Mouse (Mus musculus) activated CD4-positive, CD25-positive, alpha-beta regulatory T cell (primary cell): ENCODE measurements around the gene Thoc7. TPM values are rescaled to one million over a fixed set of nuclear protein-coding genes. Genes with fewer than 3 reads are reported as not detected.

ENCODE experiments used
- polyA plus RNA-seq, 2 experiments: library from polyadenylated mRNA; unstranded; fragments of 100-300 nt; shearing (Covaris generic); gene quantifications; one replicate each; pipeline ENCODE4 v1.2.1; 2017

Thoc7 gene
- 100 to 1,000 TPM; 173 to 197 TPM for polyA plus RNA-seq

DNA sequence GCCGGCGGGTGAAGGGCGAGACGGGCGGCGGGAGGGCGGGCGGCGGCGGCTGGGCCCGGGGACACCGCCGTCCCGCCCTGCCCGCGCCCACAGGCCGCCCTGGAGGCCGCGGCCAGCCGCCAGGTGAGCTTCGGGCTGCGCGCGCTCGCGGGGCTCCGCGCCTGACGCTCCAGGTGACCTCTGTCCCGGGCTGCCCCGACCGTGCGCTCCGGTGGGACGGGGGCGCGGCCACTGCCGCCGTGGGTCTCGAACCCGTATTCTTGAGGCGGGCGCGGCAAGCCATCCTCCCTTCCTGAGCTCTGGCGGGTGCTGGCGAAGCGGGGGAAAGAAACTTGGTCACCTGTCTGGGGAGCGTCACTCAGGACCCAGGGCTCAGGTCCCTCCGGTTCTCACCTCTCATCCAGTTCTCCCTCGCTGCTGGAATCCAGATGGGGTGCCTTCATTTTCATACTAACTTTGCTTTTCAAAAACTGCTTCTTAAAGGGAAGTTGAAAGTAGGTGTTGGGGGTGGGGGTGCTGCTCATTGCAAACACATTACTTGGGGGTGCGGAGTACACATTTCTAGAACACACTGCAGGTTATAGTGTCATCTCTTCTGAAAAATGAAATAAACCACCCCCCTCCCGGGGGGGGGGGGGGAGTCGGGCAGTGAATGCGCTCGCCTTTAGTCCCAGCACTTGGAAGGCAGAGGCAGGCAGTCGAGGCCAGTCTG, at the start of gene Thoc7, which contains the start of gene Atxn7:
Gene Thoc7, minus strand, starts transcription at position 452 of the 712 bp plus-strand sequence.
Gene Atxn7, plus strand, starts transcription at position 40 of the 712 bp plus-strand sequence.

DNA sequence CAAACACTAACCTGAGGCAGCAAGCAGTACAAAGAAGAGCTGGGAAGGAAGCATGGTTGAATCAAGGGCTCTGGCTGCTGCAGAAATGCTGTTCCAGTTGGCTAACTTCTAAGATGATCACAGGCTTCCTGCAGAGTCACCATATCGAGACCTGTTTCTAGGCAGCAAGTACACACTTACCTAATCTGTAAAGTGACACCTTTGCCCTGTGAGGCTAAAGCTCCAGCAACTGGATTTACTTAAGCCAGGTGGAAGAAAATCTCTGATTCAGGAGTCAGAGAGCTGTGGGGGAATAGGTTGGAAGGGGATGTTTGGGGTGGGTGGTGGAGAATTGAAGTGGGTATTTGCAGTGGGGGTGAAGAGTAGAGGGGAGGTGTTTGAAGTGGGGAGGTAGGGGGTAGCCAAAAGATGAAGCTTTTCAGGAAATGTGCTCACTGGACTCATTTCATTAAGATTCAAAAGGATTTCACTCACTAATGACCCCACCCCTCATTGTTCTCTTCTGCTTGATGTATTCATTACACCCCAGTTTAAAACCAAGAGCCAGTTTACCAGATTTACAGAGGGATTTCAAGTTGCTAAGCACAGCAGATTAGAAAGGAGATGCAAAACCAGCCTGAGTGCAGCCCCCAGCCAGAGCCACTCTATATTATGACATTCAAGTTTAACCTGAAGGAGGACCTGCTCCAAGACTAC, 47.1 kb downstream of the Thoc7 start, which contains the start of gene Gm281:
Gene Gm281, minus strand, starts transcription at position 92 of the 696 bp plus-strand sequence.

Other genes with a start within 250 kb of the Thoc7 start
- gene Gm281, start 47.4 kb downstream of the Thoc7 start, polyA plus RNA-seq = under 1 TPM in 1 of 2 experiments, not detected in 1; 0.06 TPM
- 10 to 100 TPM; 27.3 to 37.6 TPM for gene Atxn7, start 412 bp downstream of the Thoc7 start, polyA plus RNA-seq
- gene Psmd6, start 159.1 kb upstream of the Thoc7 start, polyA plus RNA-seq = 100 to 1,000 TPM; 150 to 154 TPM
- not detected for gene Olfr720, start 225.0 kb upstream of the Thoc7 start, polyA plus RNA-seq